Mouse (Mus musculus): ENCODE results near the gene Stk4. TPM values are rescaled to one million over a fixed set of nuclear protein-coding genes. Genes with fewer than 3 reads are reported as not detected.
"Not testable (repeated sequence)": the region's sequence is repeated elsewhere in the genome, so short reads cannot be mapped to it uniquely, and the experiment has no call there.

Stk4 gene
- polyA plus RNA-seq, 1 experiment from 2014 or later, result 30.9 TPM

GRCm38 (mm10) chr2:164041523-164041922, 28.6 kb upstream of the Stk4 start:
- H3K4me3 ChIP-seq (ENCODE audit: low read depth, low read length), result no peak overlapping the region
- no peaks in the 10 kb centered on the region for H3K9me3 ChIP-seq (ENCODE audit: control insufficient read depth, low read length)
- no peak overlapping the region for H3K4me2 ChIP-seq (ENCODE audit: low read depth, severe bottlenecking)
- no peak for DNase-seq (ENCODE audit: low spot score)
- H3K36me3 ChIP-seq (ENCODE audit: control insufficient read depth, insufficient read depth, low read length), result no peaks in the 10 kb centered on the region
- ATAC-seq (ENCODE audit: insufficient number of reproducible peaks, low FRiP score, low TSS enrichment, low read depth), result no peak
- no peak overlapping the region for H3K27ac ChIP-seq (replicated peaks; ENCODE audit: low read depth, low read length)
- no peaks in the 10 kb centered on the region for H3K4me1 ChIP-seq (ENCODE audit: control insufficient read depth, insufficient read depth, low read length)
- no peak overlapping the region for H3K9ac ChIP-seq (ENCODE audit: low read length)
- WGBS, result 83% methylated on average over 2 of the region's 2 CpGs
- no peaks in the 10 kb centered on the region for H3K27me3 ChIP-seq (ENCODE audit: control insufficient read depth, insufficient read depth, low read length)

GRCm38 (mm10) chr2:164047197-164047690, 22.9 kb upstream of the Stk4 start:
- H3K27ac ChIP-seq (replicated peaks; ENCODE audit: low read depth, low read length), result no peak overlapping the region
- no peak overlapping the region; the same call in 1 of the 2 replicates for H3K9ac ChIP-seq (ENCODE audit: low read length)
- DNase-seq (ENCODE audit: low spot score) (peak; percentile 57), ATAC-seq (ENCODE audit: insufficient number of reproducible peaks, low FRiP score, low TSS enrichment, low read depth) (peak; percentile 44; the same call in 1 of the 2 replicates)
- H3K4me3 ChIP-seq (ENCODE audit: low read depth, low read length), result peak overlapping the region; percentile 15; the same call in 1 of the 2 replicates
- H3K9me3 ChIP-seq (ENCODE audit: control insufficient read depth, low read length), result no peaks in the 10 kb centered on the region
- WGBS, result 4% methylated on average over 11 of the region's 16 CpGs
- no peaks in the 10 kb centered on the region for H3K4me1 ChIP-seq (ENCODE audit: control insufficient read depth, insufficient read depth, low read length)
- no peaks in the 10 kb centered on the region; the same call in 1 of the 2 replicates for H3K36me3 ChIP-seq (ENCODE audit: control insufficient read depth, insufficient read depth, low read length)
- H3K27me3 ChIP-seq (ENCODE audit: control insufficient read depth, insufficient read depth, low read length), result no peaks in the 10 kb centered on the region
- H3K4me2 ChIP-seq (ENCODE audit: low read depth, severe bottlenecking), result peak overlapping the region; percentile 47

GRCm38 (mm10) chr2:164053767-164054166, 16.4 kb upstream of the Stk4 start:
- Histone ChIP-seq H3K9ac (ENCODE audit: low read length) (no peak overlapping the region), H3K36me3 (ENCODE audit: control insufficient read depth, insufficient read depth, low read length) (peaks cover 11% of the 10 kb centered on the region; the same call in 1 of the 2 replicates), H3K9me3 (ENCODE audit: control insufficient read depth, low read length) (no peaks in the 10 kb centered on the region), H3K4me3 (ENCODE audit: low read depth, low read length) (no peak overlapping the region), H3K27ac (replicated peaks; ENCODE audit: low read depth, low read length) (no peak overlapping the region), H3K4me1 (ENCODE audit: control insufficient read depth, insufficient read depth, low read length) (no peaks in the 10 kb centered on the region), H3K4me2 (ENCODE audit: low read depth, severe bottlenecking) (no peak overlapping the region), H3K27me3 (ENCODE audit: control insufficient read depth, insufficient read depth, low read length) (no peaks in the 10 kb centered on the region)
- WGBS, result 98% methylated on average over 8 of the region's 8 CpGs
- no peak for DNase-seq (ENCODE audit: low spot score)
- no peak for ATAC-seq (ENCODE audit: insufficient number of reproducible peaks, low FRiP score, low TSS enrichment, low read depth)

- Histone ChIP-seq H3K9me3 (ENCODE audit: control insufficient read depth, low read length) (no peaks in the 10 kb centered on the region), H3K27me3 (ENCODE audit: control insufficient read depth, insufficient read depth, low read length) (no peaks in the 10 kb centered on the region), H3K4me1 (ENCODE audit: control insufficient read depth, insufficient read depth, low read length) (no peaks in the 10 kb centered on the region), H3K27ac (replicated peaks; ENCODE audit: low read depth, low read length) (no peak overlapping the region), H3K36me3 (ENCODE audit: control insufficient read depth, insufficient read depth, low read length) (peaks cover 12% of the 10 kb centered on the region; the same call in 1 of the 2 replicates), H3K4me3 (ENCODE audit: low read depth, low read length) (no peak overlapping the region), H3K9ac (ENCODE audit: low read length) (no peak overlapping the region), H3K4me2 (ENCODE audit: low read depth, severe bottlenecking) (no peak overlapping the region; the same call in 1 of the 2 replicates)
- no peak for ATAC-seq (ENCODE audit: insufficient number of reproducible peaks, low FRiP score, low TSS enrichment, low read depth)
- 93% methylated on average over 8 of the region's 8 CpGs for WGBS
- DNase-seq (ENCODE audit: low spot score), result no peak
Observed at GRCm38 (mm10) chr2:164054671-164055070, 15.5 kb upstream of the Stk4 start.

DNA sequence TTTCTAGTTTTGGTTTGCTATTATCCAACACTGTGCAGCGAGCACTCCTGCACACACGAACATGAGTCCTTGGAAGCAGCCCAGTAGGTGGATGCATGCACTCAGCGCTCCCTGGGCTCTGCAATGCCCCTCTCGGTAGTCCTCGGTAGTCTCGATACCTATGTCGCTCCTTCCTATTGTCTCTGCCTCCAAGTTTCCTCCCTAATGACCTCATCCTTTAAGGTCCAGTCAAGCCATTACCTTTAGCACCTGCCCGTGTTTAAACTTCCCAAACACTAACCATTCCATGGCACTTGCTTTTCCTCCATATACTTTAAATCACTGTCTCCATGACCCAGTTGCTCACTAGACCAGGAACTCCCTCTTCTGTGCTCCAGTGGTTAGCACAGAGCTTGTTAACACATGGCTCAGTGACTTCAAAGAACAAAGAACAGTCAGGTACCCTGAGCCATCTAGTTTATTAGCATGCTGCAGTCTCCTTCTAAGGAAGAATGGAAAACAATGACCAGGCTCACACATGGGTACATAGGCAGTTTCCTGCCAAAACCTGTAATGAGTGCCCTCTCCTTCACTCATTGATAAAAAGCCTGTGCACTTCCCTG, 10.4 kb upstream of the Stk4 start:
- H3K36me3 ChIP-seq (ENCODE audit: control insufficient read depth, insufficient read depth, low read length), result peaks cover 21% of the 10 kb centered on the region; the same call in 1 of the 2 replicates
- H3K27me3 ChIP-seq (ENCODE audit: control insufficient read depth, insufficient read depth, low read length), result no peaks in the 10 kb centered on the region
- no peak overlapping the region for H3K4me3 ChIP-seq (ENCODE audit: low read depth, low read length)
- no peak overlapping the region for H3K27ac ChIP-seq (replicated peaks; ENCODE audit: low read depth, low read length)
- WGBS, result 88% methylated on average over 8 of the region's 8 CpGs
- DNase-seq (ENCODE audit: low spot score) (no peak), ATAC-seq (ENCODE audit: insufficient number of reproducible peaks, low FRiP score, low TSS enrichment, low read depth) (no peak)
- no peak overlapping the region for H3K9ac ChIP-seq (ENCODE audit: low read length)
- H3K4me1 ChIP-seq (ENCODE audit: control insufficient read depth, insufficient read depth, low read length), result no peaks in the 10 kb centered on the region
- no peak overlapping the region for H3K4me2 ChIP-seq (ENCODE audit: low read depth, severe bottlenecking)
- H3K9me3 ChIP-seq (ENCODE audit: control insufficient read depth, low read length), result no peaks in the 10 kb centered on the region

DNA sequence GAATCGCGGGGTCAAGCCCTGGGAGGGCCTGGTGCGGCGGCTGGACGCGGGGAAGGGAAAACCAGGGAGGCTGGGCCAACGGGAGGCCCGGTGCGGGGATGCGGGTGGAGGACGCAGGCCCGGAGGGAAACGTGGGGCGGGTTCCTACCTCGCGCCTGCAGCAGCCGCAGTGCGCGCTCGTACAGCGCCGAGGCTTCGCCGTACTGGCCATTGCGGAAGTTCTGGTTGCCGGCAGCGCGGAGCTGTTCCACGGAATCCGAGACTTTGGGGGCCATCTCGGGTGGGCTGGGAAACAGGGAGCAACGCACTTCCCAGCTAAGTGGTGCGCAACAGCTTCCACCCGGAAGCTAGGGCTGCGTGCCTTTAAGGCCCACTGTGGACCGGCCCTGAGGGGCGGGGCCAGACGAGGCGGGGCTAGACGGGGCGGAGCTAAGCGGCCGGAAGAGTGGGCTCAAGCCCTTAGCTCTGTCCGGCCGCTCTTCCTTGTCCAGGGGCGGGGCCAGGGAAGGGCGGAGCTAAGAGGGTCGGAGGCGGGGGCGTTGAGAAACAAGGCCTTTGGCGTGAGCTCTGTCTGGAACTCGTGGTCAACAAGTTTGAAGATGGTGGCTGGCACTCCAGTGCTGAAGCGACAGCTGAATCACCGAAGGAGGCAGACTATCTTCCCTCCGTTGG, 779 bp downstream of the Stk4 start, which contains the start of gene Tomm34:
Gene Tomm34 (minus strand): TSS at position 405 of the 672 bp plus-strand sequence.
- Histone ChIP-seq H3K9ac (ENCODE audit: low read length) (peak within 1 kb of the TSS; percentile 79), H3K4me1 (ENCODE audit: control insufficient read depth, insufficient read depth, low read length) (peaks cover 17% of the 10 kb centered on the region; the same call in 1 of the 2 replicates), H3K27me3 (ENCODE audit: control insufficient read depth, insufficient read depth, low read length) (no peaks in the 10 kb centered on the region), H3K9me3 (ENCODE audit: control insufficient read depth, low read length) (no peaks in the 10 kb centered on the region), H3K27ac (replicated peaks; ENCODE audit: low read depth, low read length) (peak within 1 kb of the TSS; percentile 61; the same call in 1 of the 2 replicates), H3K4me3 (ENCODE audit: low read depth, low read length) (peak within 1 kb of the TSS; percentile 97), H3K4me2 (ENCODE audit: low read depth, severe bottlenecking) (peak within 1 kb of the TSS; percentile 64), H3K36me3 (ENCODE audit: control insufficient read depth, insufficient read depth, low read length) (no peaks in the 10 kb centered on the region)
- DNase-seq (ENCODE audit: low spot score), result peak; percentile 98
- 1% methylated on average over 54 of the region's 55 CpGs for WGBS
- ATAC-seq (ENCODE audit: insufficient number of reproducible peaks, low FRiP score, low TSS enrichment, low read depth), result peak; percentile 95

DNA sequence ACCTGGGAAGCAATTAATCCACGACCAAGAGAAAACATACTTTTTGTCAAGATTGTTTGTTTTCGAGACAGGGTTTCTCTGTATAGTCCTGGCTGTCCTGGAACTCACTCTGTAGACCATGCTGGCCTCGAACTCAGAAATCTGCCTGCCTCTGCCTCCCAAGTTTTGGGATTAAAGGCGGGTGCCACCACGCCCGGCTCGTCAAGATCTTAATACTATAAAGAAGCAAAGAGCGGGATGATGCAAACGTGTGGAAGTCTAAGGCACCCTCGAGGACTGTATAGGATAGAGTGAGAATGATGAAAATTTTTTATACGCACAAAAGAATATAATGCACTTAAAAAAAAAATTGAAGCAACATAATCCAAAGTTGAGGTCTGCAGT, 1.3 kb downstream of the Stk4 start:
- H3K9me3 ChIP-seq (ENCODE audit: control insufficient read depth, low read length); H3K36me3 ChIP-seq (ENCODE audit: control insufficient read depth, insufficient read depth, low read length); H3K27me3 ChIP-seq (ENCODE audit: control insufficient read depth, insufficient read depth, low read length); H3K4me2 ChIP-seq (ENCODE audit: low read depth, severe bottlenecking); H3K27ac ChIP-seq (replicated peaks; ENCODE audit: low read depth, low read length); DNase-seq (ENCODE audit: low spot score); H3K9ac ChIP-seq (ENCODE audit: low read length); H3K4me3 ChIP-seq (ENCODE audit: low read depth, low read length): not testable (repeated sequence)
- ATAC-seq (ENCODE audit: insufficient number of reproducible peaks, low FRiP score, low TSS enrichment, low read depth), result 0 out of 2 replicates have a peak, but pooled peaks have one; percentile 5
- WGBS, result 75% methylated on average over 11 of the region's 11 CpGs
- peaks cover 17% of the 10 kb centered on the region; the same call in 1 of the 2 replicates for H3K4me1 ChIP-seq (ENCODE audit: control insufficient read depth, insufficient read depth, low read length)

DNA sequence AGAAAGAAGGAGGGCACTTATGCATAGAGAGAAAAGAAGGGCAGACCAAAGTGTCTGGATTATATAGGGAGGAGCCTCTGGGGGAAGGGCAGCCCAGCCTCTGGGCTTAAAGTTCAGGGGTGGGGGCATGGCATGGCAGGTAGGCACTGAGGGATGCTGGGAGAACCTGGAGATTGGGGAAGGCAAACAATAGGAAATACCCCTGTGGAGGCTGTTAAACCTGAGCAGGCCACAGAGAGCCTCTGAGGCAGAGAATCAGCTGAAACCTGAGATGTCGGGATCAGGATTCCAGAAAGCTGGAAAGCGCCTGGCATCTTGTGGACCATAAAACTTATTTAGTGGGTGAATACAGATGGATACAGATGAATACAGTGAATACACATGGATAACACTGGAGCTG, 2.0 kb downstream of the Stk4 start:
- no peaks in the 10 kb centered on the region for H3K36me3 ChIP-seq (ENCODE audit: control insufficient read depth, insufficient read depth, low read length)
- H3K4me1 ChIP-seq (ENCODE audit: control insufficient read depth, insufficient read depth, low read length), result peaks cover 17% of the 10 kb centered on the region; the same call in 1 of the 2 replicates

More for the DNA sequence above, 2.0 kb downstream of the Stk4 start:
- no peak overlapping the region; the same call in 1 of the 2 replicates for H3K27ac ChIP-seq (replicated peaks; ENCODE audit: low read depth, low read length)
- 57% methylated on average over 2 of the region's 2 CpGs for WGBS
- no peaks in the 10 kb centered on the region for H3K27me3 ChIP-seq (ENCODE audit: control insufficient read depth, insufficient read depth, low read length)
- H3K4me2 ChIP-seq (ENCODE audit: low read depth, severe bottlenecking), result no peak overlapping the region
- no peak overlapping the region for H3K9ac ChIP-seq (ENCODE audit: low read length)
- ATAC-seq (ENCODE audit: insufficient number of reproducible peaks, low FRiP score, low TSS enrichment, low read depth), result no peak
- DNase-seq (ENCODE audit: low spot score), result peak; percentile 41
- H3K9me3 ChIP-seq (ENCODE audit: control insufficient read depth, low read length), result no peaks in the 10 kb centered on the region
- no peak overlapping the region for H3K4me3 ChIP-seq (ENCODE audit: low read depth, low read length)

Data from limb, embryonic 11.5 days (tissue).